Mouse (Mus musculus) limb, embryonic 15.5 days (tissue): ENCODE results near the gene Il18r1. TPM values are rescaled to one million over a fixed set of nuclear protein-coding genes. Genes with fewer than 3 reads are reported as not detected.
A peak's percentile ranks its signal among the peaks of the same experiment; 100 is the strongest.

Experiments
- ATAC-seq: fragments of 200-750 bp; cut with Nextera tagmentation; 2 replicates; pipeline ENCODE4 v1.8.0; 2017; ENCODE audit warnings: low read depth, moderate TSS enrichment; ENCODE audit not compliant: insufficient number of reproducible peaks, low FRiP score, low TSS enrichment
- H3K27ac ChIP-seq: fragments of 300-500 bp; sonication (generic); 2 replicates; pipeline ENCODE4 v1.5.1; 2015; ENCODE audit warnings: moderate library complexity, mild to moderate bottlenecking, inconsistent platforms
- H3K27me3 ChIP-seq: fragments of 300-500 bp; sonication (generic); 2 replicates; pipeline ENCODE4 v1.6.1; 2015; ENCODE audit warnings: inconsistent platforms
- H3K36me3 ChIP-seq: fragments of 300-500 bp; sonication (generic); 2 replicates; pipeline ENCODE4 v1.6.1; 2015; ENCODE audit warnings: inconsistent platforms
- H3K4me1 ChIP-seq: fragments of 300-500 bp; sonication (generic); 2 replicates; pipeline ENCODE4 v1.6.1; 2015; ENCODE audit warnings: inconsistent platforms
- H3K4me2 ChIP-seq: fragments of 300-500 bp; sonication (generic); 2 replicates; pipeline ENCODE4 v1.6.1; 2015; ENCODE audit warnings: mild to moderate bottlenecking, inconsistent platforms
- H3K4me3 ChIP-seq: fragments of 300-500 bp; sonication (generic); 2 replicates; pipeline ENCODE4 v1.5.1; 2015; ENCODE audit warnings: mild to moderate bottlenecking, inconsistent platforms
- H3K9ac ChIP-seq: fragments of 300-500 bp; sonication (generic); 2 replicates; pipeline ENCODE4 v1.6.1; 2015; ENCODE audit warnings: inconsistent platforms
- H3K9me3 ChIP-seq: fragments of 300-500 bp; sonication (generic); 2 replicates; pipeline ENCODE4 v1.6.1; 2016; ENCODE audit warnings: inconsistent platforms
- WGBS: fragments of 180-500 bp; shearing (Covaris S2); methylation state at CpG from one replicate; pipeline ENCODE4 v1.1.7; 2015; 5-methylcytosine and 5-hydroxymethylcytosine counted together
- polyA plus RNA-seq: library from polyadenylated mRNA; unstranded; fragments of >200 nt; fragmentation: Nextera tagmentation; extraction: Ambion mirVana; gene quantifications from 2 replicates; pipeline ENCODE4 v1.2.1, GENCODE M21; 2015

Gene Il18r1
- 0.41 and 0.65 TPM in 2 replicates for polyA plus RNA-seq

GRCm38 (mm10) chr1:40465477-40466430 is at the start of gene Il18r1:
TSS of gene Il18r1 (plus strand) at chr1:40465552.
- no peaks in the 10 kb centered on the region for H3K27me3 ChIP-seq
- ATAC-seq, result no peak
- 42% methylated on average over 20 of the region's 20 CpGs for WGBS
- H3K9me3 ChIP-seq, result no peaks in the 10 kb centered on the region
- 0 out of 2 replicates have a peak within 1 kb of the TSS, but pooled peaks have one; percentile 5 for H3K4me2 ChIP-seq
- no peak within 1 kb of the TSS for H3K27ac ChIP-seq
- H3K36me3 ChIP-seq, result no peaks in the 10 kb centered on the region
- H3K4me3 ChIP-seq, result no peak within 1 kb of the TSS
- no peak within 1 kb of the TSS for H3K9ac ChIP-seq
- peaks cover 4% of the 10 kb centered on the region; the same call in 1 of the 2 replicates for H3K4me1 ChIP-seq

- no peaks in the 10 kb centered on the region for H3K27me3 ChIP-seq
These were observed 48.3 kb upstream of the Il18r1 start for GRCm38 (mm10) chr1:40417034-40417433.

GRCm38 (mm10) chr1:40418512-40418911 is 46.8 kb upstream of the Il18r1 start:
- Histone ChIP-seq H3K4me2 (no peak overlapping the region), H3K9me3 (no peaks in the 10 kb centered on the region), H3K9ac (no peak overlapping the region), H3K4me1 (no peaks in the 10 kb centered on the region), H3K36me3 (no peaks in the 10 kb centered on the region), H3K4me3 (no peak overlapping the region), H3K27me3 (no peaks in the 10 kb centered on the region), H3K27ac (no peak overlapping the region)
- 69% methylated on average over 5 of the region's 5 CpGs for WGBS
- ATAC-seq, result no peak

More at GRCm38 (mm10) chr1:40417034-40417433, 48.3 kb upstream of the Il18r1 start:
- Histone ChIP-seq H3K27ac (no peak overlapping the region), H3K9me3 (no peaks in the 10 kb centered on the region), H3K4me3 (no peak overlapping the region), H3K4me1 (no peaks in the 10 kb centered on the region), H3K9ac (no peak overlapping the region), H3K36me3 (no peaks in the 10 kb centered on the region), H3K4me2 (no peak overlapping the region)
- WGBS, result 90% methylated on average over 2 of the region's 2 CpGs
- ATAC-seq, result no peak

- 86% methylated on average over 6 of the region's 6 CpGs for WGBS
- H3K4me3 ChIP-seq, result no peak overlapping the region
These were observed 41.5 kb upstream of the Il18r1 start for GRCm38 (mm10) chr1:40423892-40424291.

GRCm38 (mm10) chr1:40427270-40427669 is 38.1 kb upstream of the Il18r1 start:
- H3K9me3 ChIP-seq, result no peaks in the 10 kb centered on the region

More at GRCm38 (mm10) chr1:40423892-40424291, 41.5 kb upstream of the Il18r1 start:
- Histone ChIP-seq H3K27me3 (no peaks in the 10 kb centered on the region), H3K4me2 (no peak overlapping the region), H3K36me3 (no peaks in the 10 kb centered on the region), H3K27ac (no peak overlapping the region), H3K4me1 (no peaks in the 10 kb centered on the region), H3K9me3 (no peaks in the 10 kb centered on the region), H3K9ac (no peak overlapping the region)
- ATAC-seq, result no peak

GRCm38 (mm10) chr1:40427901-40428300 is 37.5 kb upstream of the Il18r1 start:
- Histone ChIP-seq H3K27me3 (no peaks in the 10 kb centered on the region), H3K36me3 (no peaks in the 10 kb centered on the region), H3K4me1 (no peaks in the 10 kb centered on the region), H3K9ac (no peak overlapping the region), H3K9me3 (no peaks in the 10 kb centered on the region), H3K4me3 (no peak overlapping the region), H3K27ac (no peak overlapping the region), H3K4me2 (no peak overlapping the region)
- no peak for ATAC-seq
- 53% methylated on average over 1 of the region's 1 CpGs for WGBS

More at GRCm38 (mm10) chr1:40427270-40427669, 38.1 kb upstream of the Il18r1 start:
- WGBS, result 89% methylated on average over 9 of the region's 9 CpGs
- no peaks in the 10 kb centered on the region for H3K4me1 ChIP-seq
- H3K4me3 ChIP-seq, result no peak overlapping the region
- ATAC-seq, result no peak
- no peaks in the 10 kb centered on the region for H3K36me3 ChIP-seq
- H3K9ac ChIP-seq, result no peak overlapping the region
- no peaks in the 10 kb centered on the region for H3K27me3 ChIP-seq
- H3K27ac ChIP-seq, result no peak overlapping the region
- H3K4me2 ChIP-seq, result no peak overlapping the region

- Histone ChIP-seq H3K9me3 (no peaks in the 10 kb centered on the region), H3K36me3 (no peaks in the 10 kb centered on the region), H3K4me1 (no peaks in the 10 kb centered on the region), H3K4me2 (no peak within 1 kb of the TSS), H3K4me3 (no peak within 1 kb of the TSS), H3K9ac (no peak within 1 kb of the TSS), H3K27ac (no peak within 1 kb of the TSS), H3K27me3 (no peaks in the 10 kb centered on the region)
- 76% methylated on average over 5 of the region's 5 CpGs for WGBS
- no peak for ATAC-seq
These were observed 36.3 kb upstream of the Il18r1 start, which contains the start of gene Il1rl1 for GRCm38 (mm10) chr1:40428910-40429675. TSS of gene Il1rl1 (plus strand) at chr1:40429570.

GRCm38 (mm10) chr1:40430143-40430834 is 35.1 kb upstream of the Il18r1 start:
- H3K4me3 ChIP-seq, result no peak overlapping the region

GRCm38 (mm10) chr1:40432169-40432568 is 33.2 kb upstream of the Il18r1 start:
- H3K27ac ChIP-seq, result no peak overlapping the region
- no peak overlapping the region for H3K9ac ChIP-seq
- no peaks in the 10 kb centered on the region for H3K9me3 ChIP-seq
- no peaks in the 10 kb centered on the region for H3K4me1 ChIP-seq
- H3K36me3 ChIP-seq, result no peaks in the 10 kb centered on the region
- WGBS, result 77% methylated on average over 2 of the region's 2 CpGs
- no peak for ATAC-seq
- no peak overlapping the region for H3K4me3 ChIP-seq
- H3K27me3 ChIP-seq, result no peaks in the 10 kb centered on the region
- H3K4me2 ChIP-seq, result no peak overlapping the region

More at GRCm38 (mm10) chr1:40430143-40430834, 35.1 kb upstream of the Il18r1 start:
- Histone ChIP-seq H3K9ac (no peak overlapping the region), H3K27ac (no peak overlapping the region), H3K9me3 (no peaks in the 10 kb centered on the region), H3K36me3 (no peaks in the 10 kb centered on the region), H3K4me1 (no peaks in the 10 kb centered on the region), H3K4me2 (no peak overlapping the region), H3K27me3 (no peaks in the 10 kb centered on the region)
- no peak for ATAC-seq
- 74% methylated on average over 4 of the region's 4 CpGs for WGBS

- Histone ChIP-seq H3K36me3 (no peaks in the 10 kb centered on the region), H3K27me3 (no peaks in the 10 kb centered on the region), H3K4me3 (no peak overlapping the region), H3K4me1 (0 out of 2 replicates have a peak, but pooled peaks cover 2% of the 10 kb centered on the region), H3K9ac (no peak overlapping the region), H3K27ac (no peak overlapping the region), H3K9me3 (no peaks in the 10 kb centered on the region), H3K4me2 (no peak overlapping the region)
- no peak for ATAC-seq
- WGBS, result 43% methylated on average over 3 of the region's 3 CpGs
These were observed 29.4 kb upstream of the Il18r1 start for GRCm38 (mm10) chr1:40435936-40436335.

- Histone ChIP-seq H3K9ac (no peak overlapping the region), H3K27me3 (no peaks in the 10 kb centered on the region), H3K27ac (no peak overlapping the region), H3K9me3 (no peaks in the 10 kb centered on the region), H3K4me3 (no peak overlapping the region), H3K36me3 (no peaks in the 10 kb centered on the region), H3K4me1 (0 out of 2 replicates have a peak, but pooled peaks cover 2% of the 10 kb centered on the region), H3K4me2 (no peak overlapping the region)
- no peak for ATAC-seq
- WGBS, result 90% methylated on average over 2 of the region's 2 CpGs
These were observed 28.0 kb upstream of the Il18r1 start for GRCm38 (mm10) chr1:40437340-40437739.
